1 mouse cellular context compared by ENCODE assay signal in genomic region chr15:100328089-100328488, GRCm38 (mm10).
TF ChIP-seq lines count a peak whose summit lies in the region.

No protein-coding gene starts in this region.

TF ChIP-seq in MEL, 35 proteins besides CTCF, POLR2A, EP300 and RAD21:
- TF ChIP-seq SMC3 (IDR thresholded peaks at IDR 0.05; ENCODE audit: low read depth, low read length) = peak; percentile 58
- peak; percentile 31 for TF ChIP-seq ZC3H11A (IDR thresholded peaks at IDR 0.05; ENCODE audit: low read depth, low read length)
